Mouse (Mus musculus): ENCODE data around the gene Nav2. TPM values are rescaled to one million over a fixed set of nuclear protein-coding genes. Genes with fewer than 3 reads are reported as not detected.

Nav2 gene
- 100 to 1,000 TPM in 1 of 2 experiments, 10 to 100 TPM in 1; 77.1 to 106 TPM for total RNA-seq (2021)

DNA sequence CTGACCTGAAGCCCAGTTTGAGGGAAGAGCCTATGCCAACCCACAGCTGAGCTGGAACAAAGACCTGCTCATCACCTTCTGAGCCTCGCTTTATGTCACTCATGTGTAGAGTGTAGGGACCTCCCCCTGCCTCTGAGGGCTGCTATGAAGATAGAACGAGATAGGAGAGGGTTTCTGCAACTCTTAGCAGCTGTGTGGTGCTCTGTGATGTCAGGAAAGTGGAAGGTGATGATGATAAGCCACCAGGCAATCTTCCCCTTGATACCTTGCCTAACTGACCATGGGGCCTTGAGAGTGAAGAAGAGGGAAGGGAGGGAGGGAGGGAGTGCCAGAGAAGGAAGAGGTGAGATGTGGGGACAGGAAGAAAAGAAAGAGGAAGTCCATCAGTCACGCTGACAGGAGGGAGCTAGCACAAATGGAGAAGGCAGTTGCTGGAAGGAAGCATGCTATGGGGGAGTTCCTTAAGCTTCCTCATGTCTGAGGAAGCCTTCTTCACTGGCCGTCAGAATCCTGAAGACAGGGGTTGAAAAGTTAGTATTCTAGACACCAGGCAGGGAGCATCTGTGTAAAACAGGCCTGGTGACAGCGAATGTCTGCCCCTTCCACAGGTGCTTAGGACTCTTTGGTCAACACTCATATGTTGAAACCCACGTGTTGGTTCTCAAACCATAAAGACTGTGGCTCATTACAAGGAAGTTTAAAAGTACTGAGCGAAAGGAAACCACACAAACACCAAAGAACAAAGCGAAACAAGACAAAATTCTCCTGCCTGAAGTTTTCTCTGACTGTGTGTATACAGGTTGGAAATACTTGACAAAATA lies at the start of gene Nav2:
Gene Nav2, plus strand, starts transcription at position 196 of the 821 bp plus-strand sequence.
- intact Hi-C loops (cut with DNase I): no loop called here
- DNase-seq (ENCODE audit: low spot score in 2 of 2): no peak

DNA sequence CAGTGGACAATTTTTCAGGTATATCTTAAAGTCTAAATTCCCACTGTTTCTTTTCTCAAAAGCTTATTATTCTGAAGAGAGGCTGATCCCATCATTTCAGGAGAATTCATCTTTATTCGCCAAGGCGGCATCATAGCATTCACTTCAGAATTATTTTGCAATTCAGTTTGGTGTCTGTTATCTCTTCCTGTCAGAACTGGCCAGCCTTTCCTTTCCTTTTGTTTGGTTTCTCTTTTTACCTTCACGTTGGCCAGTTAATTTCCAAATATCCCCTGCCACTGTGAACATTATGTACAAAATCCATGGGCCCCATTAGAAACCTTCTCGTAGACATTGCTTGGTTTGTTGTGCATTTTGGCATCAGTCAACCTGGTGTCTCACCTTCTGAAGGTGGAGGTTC lies 49.2 kb upstream of the Nav2 start:
- DNase-seq (ENCODE audit: low spot score in 2 of 2): no peak
- intact Hi-C loops (cut with DNase I): no loop called here

DNA sequence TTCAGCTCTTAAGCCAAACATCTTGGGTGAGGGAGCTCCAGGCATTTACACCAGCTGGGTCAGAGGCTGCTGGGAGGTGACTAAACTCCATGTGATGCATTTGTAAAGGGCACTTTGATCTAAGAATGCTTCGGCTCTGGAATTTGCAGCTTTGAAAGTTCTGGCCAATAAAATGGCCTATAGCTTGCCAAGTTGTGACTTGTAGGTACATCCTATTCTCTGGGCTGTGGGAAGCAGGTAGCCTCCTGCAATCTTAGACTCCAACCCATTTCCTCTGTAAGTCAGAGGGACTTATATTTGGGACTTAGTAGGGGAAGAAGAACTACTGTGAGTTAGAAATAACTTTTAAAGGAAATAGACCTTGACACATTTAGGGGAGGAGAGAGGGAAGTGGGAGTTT lies 47.6 kb upstream of the Nav2 start:
- no peak for DNase-seq (ENCODE audit: low spot score in 2 of 2)
- intact Hi-C loops (cut with DNase I): no loop called here

DNA sequence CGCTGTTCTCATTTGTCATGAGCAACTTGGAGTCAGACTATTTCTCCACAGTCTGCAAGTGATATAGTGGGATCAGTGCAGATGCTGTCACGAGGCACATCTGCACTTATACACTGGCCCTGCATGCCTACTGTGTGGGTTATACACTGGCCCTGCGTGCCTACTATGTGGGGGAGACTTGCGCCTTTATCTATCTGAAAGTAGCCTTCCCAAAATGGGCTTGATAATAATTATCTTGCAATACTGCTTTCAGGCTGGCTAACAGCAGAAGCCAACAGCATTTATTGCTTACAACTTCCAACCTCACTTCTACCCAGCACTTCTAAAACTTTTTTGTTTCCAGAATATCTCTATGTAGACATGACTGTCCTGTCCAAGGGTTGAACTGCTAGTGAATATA lies 46.7 kb upstream of the Nav2 start:
- intact Hi-C loops (cut with DNase I): no loop called here
- no peak for DNase-seq (ENCODE audit: low spot score in 2 of 2)

DNA sequence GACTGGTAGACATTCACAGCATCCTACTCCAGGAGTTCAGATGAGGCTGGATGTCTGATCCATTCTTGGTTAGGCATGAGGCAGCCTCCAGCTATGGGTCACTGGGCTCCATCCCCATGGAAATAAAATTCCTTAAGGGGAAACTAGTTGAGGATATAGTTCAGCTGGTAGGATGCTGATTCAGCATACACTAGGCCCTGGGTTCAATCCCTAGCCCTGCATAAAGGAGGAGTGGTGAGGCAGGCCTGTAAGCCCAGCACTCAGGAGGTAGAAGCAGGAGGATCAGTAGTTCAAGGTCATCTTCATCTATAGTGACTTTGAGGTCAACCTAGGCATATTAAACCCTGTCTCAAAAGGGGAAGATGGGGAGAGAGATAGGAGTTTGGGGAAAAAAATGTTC lies 44.3 kb upstream of the Nav2 start:
- intact Hi-C loops (cut with DNase I): no loop called here
- no peak for DNase-seq (ENCODE audit: low spot score in 2 of 2)

DNA sequence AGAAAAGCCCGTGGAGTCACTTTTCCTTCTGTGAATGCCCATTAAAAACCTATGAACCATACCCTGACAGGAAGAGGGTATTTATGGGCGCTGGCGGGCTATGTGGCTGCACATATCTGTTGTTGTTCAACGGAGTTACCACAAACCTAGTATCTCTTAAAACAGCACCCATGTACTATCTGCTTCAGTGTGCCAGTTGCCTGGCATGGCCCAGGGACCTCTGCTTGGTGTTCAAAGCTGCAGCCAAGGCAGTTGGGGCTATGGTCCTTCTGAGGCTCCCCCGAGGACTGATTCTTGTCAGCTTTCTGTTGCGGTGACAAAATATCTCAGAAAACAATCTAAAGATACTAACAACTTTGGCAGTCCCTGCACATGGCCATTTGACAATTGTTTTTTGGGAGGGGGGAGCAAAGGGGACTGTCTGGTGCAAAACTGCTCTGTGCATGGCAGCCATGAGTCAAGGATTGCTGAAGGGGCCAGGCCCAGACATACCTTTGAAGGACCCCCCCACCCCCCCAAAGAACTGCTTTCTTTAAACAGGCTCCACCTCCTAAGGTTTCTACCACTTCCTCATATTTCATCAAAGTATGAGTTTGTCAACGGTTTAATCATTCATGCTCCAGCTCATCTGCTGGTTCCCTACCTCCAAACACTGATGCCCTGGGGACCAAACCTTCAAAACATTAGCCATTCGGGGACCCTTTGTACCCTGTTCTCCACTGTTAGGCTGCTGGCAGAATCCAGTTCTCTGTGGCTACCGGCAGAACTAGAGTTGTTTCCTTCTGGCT lies 43.7 kb upstream of the Nav2 start:
- intact Hi-C loops (cut with DNase I): no loop called here
- DNase-seq (ENCODE audit: low spot score in 2 of 2): no peak

DNA sequence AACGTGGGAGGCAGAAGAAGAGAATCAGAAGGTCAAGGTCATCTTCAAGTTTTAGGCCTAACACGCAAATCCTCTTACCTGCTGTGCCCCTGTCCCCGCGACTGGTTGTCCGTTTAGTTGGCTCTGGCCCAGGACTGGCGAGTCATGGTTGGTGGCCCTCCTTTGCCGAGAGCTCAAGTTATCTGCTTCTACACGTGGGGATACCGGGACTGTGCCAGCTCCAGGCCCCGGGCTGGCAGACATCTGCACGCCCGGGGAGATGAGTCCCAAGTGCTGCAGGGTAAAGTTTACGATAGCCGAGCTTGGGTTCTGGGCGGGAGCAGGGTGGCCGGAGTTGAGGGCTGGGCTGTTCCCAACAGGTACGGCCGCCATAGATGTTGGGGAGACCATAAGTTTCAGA lies 40.9 kb upstream of the Nav2 start:
- no peak for DNase-seq (ENCODE audit: low spot score in 2 of 2)
- intact Hi-C loops (cut with DNase I): no loop called here

DNA sequence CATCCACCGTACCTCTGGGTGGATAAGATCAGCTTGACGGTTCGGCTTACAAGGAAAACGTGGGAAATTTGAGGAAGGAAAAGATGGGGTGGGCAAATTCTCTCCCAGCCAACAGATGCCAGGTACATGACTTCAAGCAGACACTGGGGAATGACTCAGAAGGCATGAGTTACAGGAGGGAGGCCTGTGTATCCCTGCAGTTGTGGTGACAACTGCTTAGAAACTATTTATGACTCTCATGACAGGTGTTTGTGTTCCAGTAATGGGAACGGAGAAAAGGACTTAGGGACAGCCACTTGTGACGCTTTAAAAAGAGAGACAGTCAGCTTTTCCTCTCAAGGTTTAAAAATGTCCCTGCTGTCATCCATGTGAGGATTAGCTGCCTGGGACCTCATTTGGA lies 38.4 kb upstream of the Nav2 start:
- DNase-seq (ENCODE audit: low spot score in 2 of 2): no peak
- intact Hi-C loops (cut with DNase I): loop anchor here (5.0 kb wide), 1 partner anchor 38 kb away; no protein-coding TSS in a partner anchor

DNA sequence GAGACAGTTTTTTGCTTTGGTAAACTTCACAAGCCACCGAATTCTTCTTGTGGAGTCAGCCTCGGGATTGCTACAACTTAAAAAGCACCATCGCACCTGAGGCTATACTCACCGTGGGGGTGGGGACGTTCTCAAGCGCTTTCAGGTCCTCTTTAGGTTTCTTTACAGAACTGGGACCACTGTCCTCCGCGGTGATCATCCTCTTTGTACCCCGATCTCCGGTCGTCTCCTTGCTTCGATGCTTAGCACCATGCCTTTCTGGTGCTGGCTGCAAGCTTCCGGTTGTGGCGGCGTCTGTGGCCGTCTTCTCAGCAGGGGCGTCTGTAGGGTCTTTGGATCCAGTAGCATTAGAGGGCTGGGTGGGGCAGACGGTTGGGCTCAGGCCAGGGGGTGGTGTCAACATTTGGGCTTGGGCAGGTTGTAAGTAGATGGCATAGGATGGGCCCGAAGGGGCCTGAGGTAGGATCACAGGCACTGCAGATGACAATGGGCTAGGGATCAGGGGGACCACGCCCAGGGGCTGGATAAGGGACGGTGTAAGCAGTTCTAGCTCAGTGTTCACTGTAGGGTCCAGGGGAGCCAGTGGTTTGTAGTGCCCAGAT lies 37.8 kb upstream of the Nav2 start:
- DNase-seq (ENCODE audit: low spot score in 2 of 2): no peak
- intact Hi-C loops (cut with DNase I): loop anchor here (5.0 kb wide), 1 partner anchor 38 kb away; no protein-coding TSS in a partner anchor

DNA sequence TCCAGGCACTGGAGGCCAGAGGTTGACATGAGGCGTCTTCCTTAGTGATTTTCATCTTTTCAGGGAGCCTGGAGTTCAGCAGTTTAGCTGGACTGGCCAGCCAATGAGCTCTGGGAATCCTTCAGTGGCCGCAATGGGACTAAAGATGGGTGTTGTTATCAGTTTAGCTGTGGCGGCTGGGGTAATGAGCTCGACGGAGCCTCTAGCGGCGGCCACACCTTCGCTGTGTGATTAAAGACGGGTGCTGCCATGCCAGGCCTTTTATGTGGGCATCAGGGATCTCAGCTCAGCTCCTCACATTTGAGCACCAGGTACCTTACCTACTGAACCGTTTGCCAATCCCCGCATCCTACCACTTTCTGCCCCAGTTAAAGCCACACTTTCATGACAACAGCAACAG lies 37.2 kb upstream of the Nav2 start:
- no peak for DNase-seq (ENCODE audit: low spot score in 2 of 2)
- intact Hi-C loops (cut with DNase I): loop anchor here (5.0 kb wide), 1 partner anchor 39 kb away; no protein-coding TSS in a partner anchor

DNA sequence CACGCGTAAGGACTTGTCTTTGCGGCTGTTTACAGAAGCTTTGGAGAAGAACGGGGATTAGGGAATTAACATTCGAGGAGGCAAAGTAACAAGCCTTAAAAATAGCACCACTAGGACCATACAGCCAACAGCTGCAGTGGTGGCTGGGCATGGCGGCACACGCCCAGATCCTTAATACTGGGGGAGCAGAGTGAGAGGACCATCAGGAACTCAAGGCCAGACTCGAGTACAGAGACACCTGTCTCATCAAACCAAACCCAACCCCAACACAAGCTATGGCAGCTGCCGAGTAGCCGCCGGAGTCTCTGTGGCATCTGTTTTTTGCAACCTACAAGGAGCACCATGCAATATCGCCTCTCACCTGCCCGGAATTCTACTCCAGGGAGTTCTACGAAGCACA lies 33.4 kb upstream of the Nav2 start:
- intact Hi-C loops (cut with DNase I): loop anchor here (5.0 kb wide), 1 partner anchor 58 kb away; no protein-coding TSS in a partner anchor
- DNase-seq (ENCODE audit: low spot score in 2 of 2): no peak

DNA sequence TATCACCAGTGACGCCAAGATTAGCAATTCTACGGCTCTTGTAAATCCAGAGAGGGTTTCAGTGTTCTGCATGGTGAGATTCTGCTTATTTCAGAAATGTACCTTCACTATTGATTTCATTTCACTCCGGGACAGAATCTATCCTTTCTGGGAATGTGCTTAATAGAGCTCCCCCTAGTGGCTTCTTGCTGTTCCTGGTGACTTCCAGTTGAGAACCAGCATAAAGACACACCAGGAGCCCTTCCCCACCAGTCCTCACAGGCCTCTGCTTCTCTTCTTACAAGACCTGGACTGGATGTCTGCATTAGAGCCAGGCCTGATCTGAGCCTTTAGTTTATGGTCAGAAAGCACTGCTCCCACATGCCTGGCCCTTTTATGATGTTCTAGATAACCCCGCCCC lies 32.0 kb upstream of the Nav2 start:
- intact Hi-C loops (cut with DNase I): loop anchor here (1.0 to 5.0 kb wide), 2 partner anchors 59 to 127 kb away; no protein-coding TSS in a partner anchor
- DNase-seq (ENCODE audit: low spot score in 2 of 2): peak; percentile 70

DNA sequence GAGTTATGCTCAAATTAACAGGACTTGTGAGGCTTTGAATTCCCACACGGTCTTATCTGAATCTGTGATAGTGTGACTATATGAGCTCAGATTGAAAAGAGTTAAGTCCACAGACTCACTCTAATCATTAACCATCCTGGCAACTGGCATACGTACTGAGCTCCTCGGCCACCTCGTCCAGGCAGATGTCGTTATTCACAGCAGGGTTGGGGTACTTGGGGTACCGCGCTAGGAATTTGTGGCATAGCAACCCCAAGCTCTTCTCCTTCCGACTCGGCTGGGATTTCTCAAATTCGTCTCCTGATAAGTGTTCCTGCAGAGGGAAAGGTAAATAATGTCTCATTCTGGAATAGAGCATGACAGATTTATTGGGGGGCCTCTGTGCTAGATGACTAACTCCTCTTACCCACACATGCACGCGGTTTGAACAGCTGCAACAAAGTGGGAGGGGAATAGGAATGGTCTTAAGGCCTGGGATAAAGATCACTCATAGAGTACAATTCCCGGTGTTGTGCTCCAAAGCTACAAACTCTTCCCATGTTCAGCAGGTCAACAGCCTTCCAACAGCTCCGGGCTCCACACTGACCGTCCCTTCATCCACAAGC lies 30.6 kb upstream of the Nav2 start:
- DNase-seq (ENCODE audit: low spot score in 2 of 2): no peak
- intact Hi-C loops (cut with DNase I): loop anchor here (5.0 kb wide), 1 partner anchor 61 kb away; no protein-coding TSS in a partner anchor

DNA sequence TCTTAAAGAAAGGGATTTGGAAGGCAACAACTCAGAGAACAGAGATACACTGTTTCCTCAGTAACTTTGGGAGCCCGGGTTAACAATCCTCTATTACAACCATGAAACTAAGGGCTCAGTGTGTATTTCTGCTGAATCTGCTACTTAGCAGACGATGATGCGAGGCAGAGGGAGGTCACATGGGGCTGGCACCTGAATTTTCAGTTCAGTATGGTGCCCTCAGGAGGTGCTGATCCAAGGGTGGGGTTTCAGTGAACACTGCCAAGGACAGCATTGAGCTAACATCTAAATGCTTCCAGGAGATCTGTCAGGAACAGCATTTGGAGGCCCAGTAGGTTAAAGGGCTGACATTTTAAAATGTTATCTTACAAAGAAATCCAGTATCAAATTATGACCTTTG lies 28.9 kb upstream of the Nav2 start:
- intact Hi-C loops (cut with DNase I): loop anchor here (5.0 kb wide), 1 partner anchor 62 kb away; no protein-coding TSS in a partner anchor
- DNase-seq (ENCODE audit: low spot score in 2 of 2): no peak

DNA sequence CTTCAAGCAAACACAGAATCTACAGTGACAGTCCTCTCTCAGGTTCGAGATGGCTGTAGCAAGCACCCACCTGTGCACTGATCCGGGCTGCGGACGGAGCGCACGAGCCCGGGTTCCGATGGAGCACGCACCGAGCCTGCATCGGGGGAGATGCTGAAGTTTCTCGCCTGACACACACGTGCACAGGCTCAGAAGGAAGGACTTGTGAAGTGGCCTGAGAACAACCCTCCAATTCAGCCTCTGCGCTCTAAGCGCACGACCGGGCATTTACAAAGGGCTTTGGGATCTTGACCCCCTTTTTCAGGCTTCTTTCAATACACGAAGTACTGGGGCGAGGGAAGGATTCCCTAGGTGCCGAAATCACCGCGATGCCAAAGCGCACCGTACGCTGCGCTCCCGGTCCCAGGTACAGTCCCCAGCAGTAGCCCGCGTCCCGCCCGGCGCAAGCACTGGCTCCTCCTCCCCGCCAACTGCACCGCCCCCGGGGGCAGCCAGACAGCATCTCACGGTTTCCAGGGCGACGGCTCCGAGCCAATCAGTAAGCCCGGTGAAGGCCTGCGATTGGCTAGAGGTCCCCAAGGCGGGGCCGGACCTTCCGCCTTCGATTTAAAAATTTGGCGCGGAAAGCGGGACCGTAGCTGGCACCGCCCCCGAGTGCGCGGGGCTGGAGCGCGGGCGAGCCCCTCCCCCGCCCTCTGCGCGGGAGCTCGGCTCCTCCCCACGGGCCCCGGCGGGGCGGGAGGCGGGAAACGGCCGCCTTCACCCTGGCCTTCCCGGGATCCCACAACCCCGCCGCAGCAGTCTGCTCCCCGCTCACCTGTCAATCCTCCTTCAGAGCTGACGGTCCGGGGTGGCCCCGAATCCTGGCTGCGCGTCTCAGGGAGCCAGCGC lies 27.7 kb upstream of the Nav2 start:
- DNase-seq (ENCODE audit: low spot score in 2 of 2): peak; percentile 92 to 98
- intact Hi-C loops (cut with DNase I): no loop called here

DNA sequence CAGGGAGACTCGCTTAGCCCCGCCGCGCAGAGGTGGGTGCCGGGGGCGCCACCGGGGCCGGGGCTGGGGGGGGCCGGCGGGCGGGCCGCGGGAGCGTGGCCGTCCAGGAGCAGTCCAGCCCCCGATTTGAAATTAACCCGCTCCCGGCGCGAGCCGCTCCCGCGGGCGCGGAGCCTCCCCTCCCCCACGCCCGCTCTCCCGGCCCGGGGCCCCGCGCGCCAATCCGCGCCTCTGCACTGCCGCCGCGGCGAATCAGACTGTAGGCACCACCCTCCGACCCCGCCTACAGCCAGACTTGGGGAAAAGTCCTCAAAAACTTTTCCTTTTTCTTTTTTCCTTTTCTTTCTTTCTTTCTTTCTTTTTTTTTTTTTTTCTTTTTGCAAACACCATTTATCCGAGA lies 27.0 kb upstream of the Nav2 start, which contains the start of gene E2f8:
Gene E2f8, minus strand, starts transcription at position 111 of the 400 bp plus-strand sequence.
- no peak for DNase-seq (ENCODE audit: low spot score in 2 of 2)
- intact Hi-C loops (cut with DNase I): no loop called here

DNA sequence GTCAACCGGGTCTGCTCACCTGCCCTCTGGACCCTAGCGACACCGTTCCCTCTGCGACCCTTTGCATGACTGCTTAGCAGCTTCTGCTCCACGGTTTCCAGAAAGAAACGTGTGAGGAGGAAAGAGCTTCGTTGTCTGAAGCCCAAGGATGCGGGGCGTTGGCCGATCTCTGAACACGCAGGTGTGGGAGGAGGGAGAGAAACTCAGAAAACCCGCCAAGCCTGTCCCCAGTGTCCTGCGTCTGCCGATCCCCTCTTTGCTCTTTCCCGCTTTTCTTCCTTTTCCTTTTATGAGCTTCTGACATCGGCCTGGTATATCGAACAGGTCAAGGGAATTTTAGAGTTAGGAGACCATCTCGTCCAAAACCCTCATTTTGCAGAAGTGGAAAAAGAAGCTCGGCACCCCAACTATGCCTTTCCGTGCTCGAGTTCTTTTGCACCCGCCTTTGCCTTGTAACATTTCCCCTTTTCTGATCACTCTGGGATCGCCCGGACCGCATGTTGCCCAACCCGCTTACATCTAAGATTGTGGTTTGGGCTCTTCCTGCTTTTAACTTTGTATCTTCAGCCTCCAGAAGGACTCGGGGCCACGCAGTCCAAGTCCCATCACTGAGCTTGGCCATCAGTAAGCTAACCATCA lies 26.4 kb upstream of the Nav2 start:
- intact Hi-C loops (cut with DNase I): no loop called here
- no peak for DNase-seq (ENCODE audit: low spot score in 2 of 2)

DNA sequence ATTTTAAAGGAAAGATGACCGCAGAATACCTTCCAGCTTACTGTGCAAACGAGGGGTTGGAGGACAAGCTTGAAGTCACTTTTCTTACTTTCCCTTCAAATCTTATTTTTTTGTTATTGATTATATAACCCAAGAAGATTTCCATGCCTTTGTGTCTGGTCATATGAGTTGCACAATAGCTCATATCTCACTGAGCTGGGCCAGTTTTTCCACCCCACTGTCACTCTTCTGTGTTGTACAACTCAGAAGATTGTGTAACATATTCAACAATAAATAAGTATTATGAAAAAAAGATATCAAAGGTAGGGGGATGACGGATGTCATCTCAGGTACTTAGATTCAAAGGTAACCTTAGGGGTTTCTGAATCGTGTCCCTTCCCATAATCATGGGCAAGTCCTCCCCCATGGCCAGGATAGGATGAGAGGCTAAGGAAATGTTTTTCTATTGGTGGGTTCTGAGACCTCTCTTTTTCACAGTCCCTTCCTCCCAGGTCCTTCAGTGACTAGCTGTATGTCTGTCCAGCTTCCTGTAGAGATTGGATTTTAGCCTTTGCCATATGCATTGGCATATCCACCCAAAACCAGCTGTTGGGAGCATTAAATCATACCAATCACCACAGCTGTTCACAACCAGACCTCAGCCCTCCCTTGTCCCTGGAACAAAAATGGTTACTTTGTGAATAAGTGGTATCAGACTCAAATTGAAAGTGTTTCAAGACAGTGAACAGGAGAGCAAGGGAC lies 24.8 kb upstream of the Nav2 start:
- DNase-seq (ENCODE audit: low spot score in 2 of 2): no peak
- intact Hi-C loops (cut with DNase I): no loop called here
